Mouse (Mus musculus) skeletal muscle tissue, postnatal 0 days (tissue): ENCODE measurements around the gene Adgrf5. TPM values are rescaled to one million over a fixed set of nuclear protein-coding genes. Genes with fewer than 3 reads are reported as not detected.

Experiments used
- polyA plus RNA-seq: library from polyadenylated mRNA; unstranded; fragments of >200 nt; fragmentation: Nextera tagmentation; extraction: Ambion mirVana; gene quantifications from 2 replicates; pipeline ENCODE4 v1.2.1, GENCODE M21; 2015

The Adgrf5 gene
- polyA plus RNA-seq: 14.5 and 16.4 TPM in 2 replicates

GRCm38 (mm10) chr17:43359826-43360619 is at the start of gene Adgrf5:
Adgrf5 (plus strand) TSS chr17:43360451.

GRCm38 (mm10) chr17:43502592-43502991 is 142.3 kb downstream of the Adgrf5 start, which contains the start of gene Mep1a:
Mep1a (minus strand) TSS chr17:43502812.

Other genes starting within 250 kb of the Adgrf5 start
- not detected in 2 replicates for gene Adgrf1, start 90.1 kb upstream of the Adgrf5 start, polyA plus RNA-seq
- not detected in 2 replicates for gene Mep1a, start 142.4 kb downstream of the Adgrf5 start, polyA plus RNA-seq
- gene Ankrd66, start 183.2 kb downstream of the Adgrf5 start, polyA plus RNA-seq: 0.10 and 0.22 TPM in 2 replicates
- 21.0 and 23.0 TPM in 2 replicates for gene Pla2g7, start 207.6 kb downstream of the Adgrf5 start, polyA plus RNA-seq